Mouse (Mus musculus): ENCODE measurements around the gene Robo4. TPM values are rescaled to one million over a fixed set of nuclear protein-coding genes. Genes with fewer than 3 reads are reported as not detected.

Robo4 gene
- polyA plus RNA-seq (2017; shearing (Covaris generic)) = not detected

GRCm38 (mm10) chr9:37401802-37402201 lies at the start of gene Robo4:
Gene Robo4 (plus strand): TSS chr9:37401897.

GRCm38 (mm10) chr9:37367301-37368080 lies 34.2 kb upstream of the Robo4 start, which contains the start of gene Hepacam:
Gene Hepacam (plus strand): TSS chr9:37367351.

GRCm38 (mm10) chr9:37432720-37433421 lies 31.2 kb downstream of the Robo4 start, which contains the start of gene Robo3:
Gene Robo3 (minus strand): TSS chr9:37433246.

Other genes with a start within 250 kb of the Robo4 start
- gene Tmem218, start 193.7 kb upstream of the Robo4 start, polyA plus RNA-seq (2017; shearing (Covaris generic)) = 4.0 TPM
- 7.6 TPM for gene Slc37a2, start 146.2 kb upstream of the Robo4 start, polyA plus RNA-seq (2017; shearing (Covaris generic))
- gene Ccdc15, start 53.5 kb upstream of the Robo4 start, polyA plus RNA-seq (2017; shearing (Covaris generic)) = 10.3 TPM
- gene Hepacam, start 34.5 kb upstream of the Robo4 start, polyA plus RNA-seq (2017; shearing (Covaris generic)) = not detected
- not detected for gene Robo3, start 31.3 kb downstream of the Robo4 start, polyA plus RNA-seq (2017; shearing (Covaris generic))
- gene Msantd2, start 87.4 kb downstream of the Robo4 start, polyA plus RNA-seq (2017; shearing (Covaris generic)) = 7.8 TPM
- gene Esam, start 126.2 kb downstream of the Robo4 start, polyA plus RNA-seq (2017; shearing (Covaris generic)) = not detected
- not detected for gene Vsig2, start 137.4 kb downstream of the Robo4 start, polyA plus RNA-seq (2017; shearing (Covaris generic))
- gene Nrgn, start 151.0 kb downstream of the Robo4 start, polyA plus RNA-seq (2017; shearing (Covaris generic)) = 5.1 TPM
- gene Siae, start 153.8 kb downstream of the Robo4 start, polyA plus RNA-seq (2017; shearing (Covaris generic)) = 28.9 TPM
- gene Spa17, start 211.8 kb downstream of the Robo4 start, polyA plus RNA-seq (2017; shearing (Covaris generic)) = not detected